Mouse (Mus musculus): ENCODE results near the gene Catsperz.

Gene Catsperz

DNA sequence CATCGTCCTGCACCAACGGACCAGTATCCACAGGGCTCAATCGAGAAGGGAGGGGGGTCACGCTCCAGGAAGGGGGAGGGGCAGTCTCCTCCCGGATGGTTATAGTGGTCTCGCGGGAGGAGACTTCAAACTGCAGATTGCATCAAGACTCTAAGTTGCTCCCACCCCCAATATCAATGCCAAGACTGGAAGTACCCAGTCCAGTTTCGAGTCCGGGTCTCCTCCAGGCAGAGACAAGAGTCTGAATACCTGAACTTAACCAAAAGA is at the start of gene Catsperz:
Catsperz (minus strand) TSS at position 74 of the 267 bp plus-strand sequence.
- no peak for DNase-seq (ENCODE audit: low spot score)

DNA sequence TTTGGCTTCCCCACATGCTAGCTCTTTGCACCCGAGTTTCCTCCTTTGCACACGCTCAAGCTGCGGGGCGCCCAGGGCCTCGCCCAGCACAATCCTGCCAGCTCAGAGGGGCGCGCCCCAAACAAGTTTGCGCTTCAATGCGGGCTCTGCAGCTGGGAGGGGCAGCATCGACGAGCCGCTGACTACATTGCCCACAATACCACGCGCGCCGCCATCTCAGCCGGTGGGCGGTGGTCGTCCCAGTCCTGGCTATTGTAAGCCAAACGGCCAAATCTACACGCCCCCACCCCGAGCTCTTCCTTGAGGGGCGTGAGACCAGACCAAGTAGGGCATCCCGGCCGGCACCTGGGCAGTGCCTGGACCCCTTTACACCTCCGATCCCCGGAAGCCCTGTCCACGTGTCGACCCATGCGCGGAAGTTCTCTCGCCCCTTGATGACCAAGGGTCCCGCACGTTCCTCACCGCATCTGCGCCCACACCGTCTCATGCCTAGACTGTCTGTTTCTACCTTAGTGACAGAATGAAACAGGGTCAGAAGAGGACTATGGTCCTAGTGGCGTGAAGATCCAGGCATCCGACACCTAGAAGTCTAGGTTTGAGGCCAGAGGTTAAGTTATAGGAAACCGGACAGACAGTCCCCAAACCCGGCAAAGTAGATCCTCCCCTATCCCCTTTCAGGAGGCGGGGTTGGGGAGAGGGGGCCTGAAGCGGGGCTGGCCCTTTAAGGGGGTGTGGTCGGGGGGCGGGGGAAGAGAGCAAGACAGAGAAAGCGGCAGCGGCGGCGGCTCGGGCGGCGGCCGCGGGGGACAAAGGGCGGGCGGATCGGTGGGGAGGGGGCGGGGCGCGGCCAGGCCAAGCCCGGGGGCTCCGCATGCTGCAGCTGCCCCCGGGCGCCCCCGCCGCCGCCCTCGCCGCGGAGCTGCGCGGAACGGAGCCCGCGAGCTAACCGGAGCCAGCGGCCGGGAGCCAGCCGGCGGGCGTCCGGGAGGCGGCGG is 49.3 kb upstream of the Catsperz start, which contains the start of gene Ppp1r14b:
Ppp1r14b (plus strand) TSS at position 758 of the 995 bp plus-strand sequence.
- peak; percentile 78 for DNase-seq (ENCODE audit: low spot score)

DNA sequence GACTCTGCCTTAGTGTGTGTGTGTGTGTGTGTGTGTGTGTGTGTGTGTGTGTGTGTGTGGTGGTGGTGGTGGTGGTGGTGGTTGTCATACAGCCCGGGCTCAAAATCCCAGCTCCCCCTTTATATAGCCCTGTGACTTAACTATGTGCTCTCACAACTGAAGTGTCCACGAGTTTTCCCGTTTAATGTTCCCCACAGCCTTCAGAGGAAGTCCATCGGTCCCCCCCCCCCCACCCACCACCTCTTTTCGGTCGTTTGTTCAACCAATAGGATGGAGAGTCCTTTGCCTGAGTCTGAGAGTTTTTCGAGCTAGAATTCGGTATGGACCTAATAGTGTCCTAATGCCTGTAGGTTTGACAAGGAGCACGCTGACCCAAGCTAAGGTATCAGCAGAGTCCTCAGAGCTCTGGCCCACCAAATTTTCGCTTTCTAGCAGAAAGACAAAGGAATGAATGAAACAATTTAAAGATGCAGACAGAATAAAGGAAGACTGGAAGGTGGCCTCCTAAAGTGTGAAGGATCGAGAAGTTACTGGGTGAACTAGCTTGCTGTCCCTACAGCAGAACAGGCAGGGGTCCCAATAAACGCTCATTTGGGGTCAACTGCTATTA is 48.5 kb upstream of the Catsperz start:
- no peak for DNase-seq (ENCODE audit: low spot score)

DNA sequence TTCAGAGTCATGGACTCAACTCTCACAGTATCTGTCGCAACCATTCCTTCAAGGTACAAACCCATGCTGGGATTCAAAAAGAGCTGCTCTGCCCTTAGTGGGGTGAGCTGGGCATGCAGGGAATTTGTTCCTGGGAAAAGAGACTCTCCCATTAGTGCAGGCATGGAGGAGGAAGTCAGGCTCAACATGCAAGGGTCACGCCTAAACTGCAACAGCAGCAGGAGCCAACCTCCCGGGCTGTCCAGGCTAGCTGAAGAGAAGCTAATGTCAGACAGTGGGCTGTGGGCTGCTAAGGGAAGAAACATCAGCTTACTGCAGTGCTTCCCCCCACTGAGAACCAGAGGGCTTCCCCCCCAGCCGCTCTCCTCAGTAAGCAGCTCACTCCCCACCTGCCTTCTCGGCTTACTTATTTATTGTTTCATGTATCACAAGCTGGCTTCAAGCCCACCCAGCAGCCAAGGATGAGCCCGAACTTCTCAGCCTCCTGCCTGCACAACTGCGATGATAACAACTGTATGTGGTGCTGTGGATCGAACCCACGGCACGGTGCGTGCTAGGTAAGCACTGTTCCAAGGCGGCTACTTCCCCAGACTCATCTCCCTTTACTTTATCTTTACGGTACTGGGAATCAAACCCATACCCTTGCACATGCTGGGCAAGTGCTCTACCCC is 47.2 kb upstream of the Catsperz start:
- no peak for DNase-seq (ENCODE audit: low spot score)

DNA sequence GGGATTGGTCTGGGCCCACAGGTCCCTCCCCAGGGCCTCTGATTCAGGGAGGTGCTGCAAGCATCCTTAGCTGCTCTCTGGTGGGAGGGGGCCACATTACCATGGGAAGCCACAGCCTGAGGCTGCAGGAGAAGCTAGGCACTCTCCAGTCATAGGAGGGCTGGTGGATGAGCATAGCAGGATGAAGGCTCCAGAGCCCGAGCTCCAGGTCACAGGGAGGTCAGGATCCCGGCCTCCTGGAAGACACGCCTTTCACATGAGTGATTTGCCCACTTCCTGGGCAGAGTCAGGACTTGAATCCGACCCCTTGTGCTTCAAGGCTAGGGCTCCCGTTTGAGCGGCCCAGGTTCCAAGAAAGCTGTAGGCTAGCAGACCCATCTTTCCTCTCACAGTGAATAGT is 46.5 kb upstream of the Catsperz start:
- DNase-seq (ENCODE audit: low spot score) = no peak

DNA sequence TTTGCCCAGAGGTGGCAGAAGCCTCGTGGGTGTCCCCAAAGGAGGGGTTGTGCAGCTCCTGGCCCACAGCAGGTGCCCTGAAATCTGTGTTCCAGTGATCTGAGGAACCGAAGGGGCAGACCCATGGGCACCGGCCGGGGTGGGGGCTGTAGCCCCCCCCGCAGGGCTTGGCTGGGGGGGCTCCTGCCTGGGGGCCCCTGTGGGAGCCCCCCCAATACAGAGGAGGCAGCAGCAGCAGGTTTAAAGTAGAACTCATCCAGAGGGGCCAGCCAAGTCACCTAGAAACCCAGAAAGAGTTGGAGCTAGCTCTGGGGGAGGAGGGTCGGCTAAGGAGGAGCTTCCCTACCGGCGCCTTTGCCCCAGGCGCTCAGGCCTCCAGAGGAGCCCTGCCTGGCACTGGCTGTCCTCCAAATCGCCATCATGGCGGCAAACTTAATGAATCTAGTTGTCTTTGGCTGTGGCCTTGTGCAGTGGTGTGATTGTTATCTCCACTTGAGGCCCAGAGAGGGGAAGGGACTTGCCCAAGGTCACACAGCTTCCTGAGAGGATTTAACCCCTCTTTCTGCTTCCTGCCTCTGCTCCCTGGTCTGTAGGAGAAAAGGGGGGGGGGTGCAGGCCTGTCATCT is 45.4 kb upstream of the Catsperz start:
- DNase-seq (ENCODE audit: low spot score) = no peak

DNA sequence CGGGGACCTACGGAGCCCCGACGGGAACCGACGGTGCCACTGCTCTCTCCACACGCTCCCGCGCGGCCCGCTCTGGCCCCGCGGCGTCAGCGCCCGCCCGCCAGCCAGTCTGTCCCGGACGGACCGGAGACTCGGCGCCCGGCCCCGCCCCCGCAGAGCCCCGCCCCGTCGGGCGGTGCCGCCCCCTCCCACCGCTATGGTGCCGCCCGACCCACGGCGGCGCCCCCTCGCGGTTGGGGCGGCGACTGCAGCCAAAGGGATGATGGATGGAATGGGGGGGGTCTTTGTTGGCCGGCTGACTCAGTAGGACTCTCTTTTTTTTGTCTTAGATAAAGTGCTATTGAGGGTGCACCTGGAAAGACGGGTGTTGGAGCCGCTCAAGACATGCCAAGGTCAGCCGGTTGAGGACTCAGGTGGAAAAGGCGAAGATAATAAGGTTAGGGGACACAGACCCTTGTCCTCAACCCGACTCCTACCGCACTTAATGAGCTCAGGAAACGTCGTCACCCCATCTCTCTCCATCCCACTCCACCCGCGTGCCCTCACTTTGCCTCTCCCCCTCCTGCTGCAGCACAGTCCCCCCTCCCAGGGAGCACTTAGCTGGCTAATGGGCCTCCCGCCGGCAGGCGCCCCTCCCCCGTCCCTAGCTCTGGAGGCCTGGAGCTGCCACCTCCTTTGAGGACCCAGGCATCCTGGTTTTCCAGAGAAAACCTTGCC is 44.6 kb upstream of the Catsperz start:
- peak; percentile 65 for DNase-seq (ENCODE audit: low spot score)

DNA sequence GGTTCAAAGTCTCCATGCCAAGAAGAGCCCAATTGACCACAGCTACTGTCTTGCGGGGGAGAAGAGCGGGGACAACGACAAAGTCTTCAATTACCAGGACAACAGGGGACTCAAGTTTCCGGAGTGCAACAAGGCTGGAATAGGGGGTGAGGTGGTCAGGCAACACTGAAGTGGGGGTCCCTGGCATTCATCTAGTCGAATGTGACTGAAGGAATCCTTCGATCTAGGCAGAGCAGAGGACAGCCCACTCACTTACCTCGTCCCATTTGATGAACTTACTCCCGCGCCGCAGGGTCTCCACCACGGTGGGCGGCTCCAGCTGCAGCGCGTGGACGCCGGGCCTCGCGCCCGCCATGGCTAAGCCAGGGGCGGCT is 44.1 kb upstream of the Catsperz start:
- no peak for DNase-seq (ENCODE audit: low spot score)

DNA sequence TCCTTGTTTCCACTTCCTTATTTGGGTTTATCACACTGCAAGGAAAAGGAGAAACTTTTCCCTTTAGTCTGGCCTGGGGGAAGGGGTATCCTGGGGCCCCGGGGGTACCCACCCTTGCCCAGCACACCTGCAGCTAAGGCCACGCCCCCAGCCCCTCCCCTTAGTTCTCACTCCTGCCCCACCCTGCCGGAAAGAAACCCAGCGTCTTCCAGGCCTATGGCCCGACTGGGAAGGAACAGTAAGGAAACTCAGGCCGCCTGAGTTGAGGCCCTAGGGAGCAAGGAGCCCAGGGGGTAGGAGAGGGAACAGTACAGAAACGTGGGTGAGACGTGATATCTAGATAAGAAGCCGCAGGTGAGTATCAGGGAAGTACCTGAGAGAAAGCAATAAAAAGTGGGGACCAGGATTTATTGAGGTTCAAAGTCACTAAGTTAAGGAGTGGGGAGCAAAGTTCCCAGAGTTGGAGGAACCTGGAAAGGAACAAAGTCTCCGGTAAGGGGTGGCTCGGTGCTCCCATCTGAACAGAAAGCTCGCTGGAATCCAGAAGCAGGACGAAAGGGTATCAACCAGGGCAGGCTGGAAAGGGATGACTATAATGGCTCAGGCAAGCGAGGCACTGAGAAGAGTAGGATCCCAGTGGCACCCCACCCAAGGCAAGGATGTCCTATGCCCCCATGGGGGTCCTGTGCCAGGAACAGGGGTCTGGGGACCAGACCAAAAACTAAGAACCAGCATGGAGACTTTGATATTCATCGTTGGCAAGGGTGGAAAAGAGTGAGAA is 43.5 kb upstream of the Catsperz start:
- DNase-seq (ENCODE audit: low spot score) = peak; percentile 37

DNA sequence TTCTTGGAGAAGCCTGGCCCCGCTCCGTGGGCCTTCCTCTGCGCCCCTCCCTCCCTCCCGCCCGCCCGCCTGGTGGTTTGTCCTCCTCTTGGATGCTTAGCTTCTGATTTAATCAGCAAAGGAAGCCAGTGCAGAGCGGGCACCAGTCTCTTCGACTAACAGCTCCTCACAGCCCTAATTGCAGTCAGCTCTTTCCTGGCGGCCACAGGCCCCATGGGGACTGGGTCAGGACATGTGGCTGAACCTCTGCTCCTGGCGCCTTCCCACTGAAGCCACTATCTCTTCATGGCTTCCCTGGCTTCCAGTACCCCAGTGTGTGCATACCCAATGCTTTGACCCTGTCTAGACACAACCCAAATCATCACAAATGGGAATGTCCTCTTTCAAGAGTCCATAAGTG is 31.3 kb upstream of the Catsperz start:
- no peak for DNase-seq (ENCODE audit: low spot score)

DNA sequence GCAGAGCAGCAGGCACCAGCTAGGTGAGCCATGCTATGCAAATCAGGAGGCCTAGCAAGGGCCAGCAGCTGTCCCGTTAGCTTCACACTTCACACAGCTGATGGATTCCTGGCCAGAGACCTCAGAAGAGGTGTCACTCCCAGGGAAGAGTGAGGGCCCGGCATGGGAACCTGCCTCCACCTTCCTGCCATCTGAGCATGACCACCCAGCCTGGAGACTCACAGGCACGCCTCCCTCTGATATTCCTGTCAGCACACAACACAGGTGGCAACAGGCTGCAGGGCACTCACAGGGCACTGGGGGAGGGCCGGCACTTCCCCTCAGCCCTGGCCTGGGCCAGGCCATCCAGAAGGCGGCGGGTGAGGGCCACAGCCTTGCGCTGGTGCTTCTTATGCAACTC is 30.2 kb upstream of the Catsperz start:
- no peak for DNase-seq (ENCODE audit: low spot score)

DNA sequence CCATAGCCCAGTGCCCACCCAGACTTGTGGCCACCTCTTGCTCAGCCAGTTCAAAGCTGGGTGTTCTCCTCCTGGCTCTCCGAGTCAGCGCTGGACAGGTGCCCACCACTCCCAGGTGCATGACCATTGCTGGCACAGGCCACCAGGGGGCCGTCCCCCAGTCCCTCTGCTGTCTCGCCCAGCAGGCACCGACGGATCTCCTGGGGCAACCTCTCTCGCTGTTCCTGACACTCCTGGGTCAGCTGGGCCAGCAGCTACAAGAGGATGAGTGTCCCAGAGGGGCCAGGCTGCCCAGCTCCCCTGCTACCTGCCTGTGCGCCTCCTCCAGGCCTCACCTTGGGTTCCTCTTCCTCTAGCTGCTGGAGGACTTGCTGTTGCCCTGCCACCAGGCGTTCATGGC is 28.9 kb upstream of the Catsperz start:
- peak; percentile 75 for DNase-seq (ENCODE audit: low spot score)

DNA sequence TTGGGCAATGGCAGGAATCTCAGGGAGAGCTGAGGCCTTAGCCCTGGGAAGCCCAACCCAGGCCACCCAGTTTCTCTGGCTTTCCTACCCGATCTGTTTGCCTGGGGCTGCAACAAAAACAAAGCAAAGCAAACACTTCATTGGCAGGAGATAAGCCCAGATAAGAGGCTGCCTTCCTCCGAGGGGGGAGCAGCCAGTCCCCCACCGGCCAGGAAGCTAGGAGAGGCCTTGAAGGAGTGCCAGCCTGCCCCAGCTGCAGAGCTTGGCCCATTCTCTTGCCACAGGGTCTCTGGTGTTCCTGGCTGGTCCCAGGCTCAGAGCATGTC is 27.5 kb upstream of the Catsperz start:
- DNase-seq (ENCODE audit: low spot score) = peak; percentile 91

DNA sequence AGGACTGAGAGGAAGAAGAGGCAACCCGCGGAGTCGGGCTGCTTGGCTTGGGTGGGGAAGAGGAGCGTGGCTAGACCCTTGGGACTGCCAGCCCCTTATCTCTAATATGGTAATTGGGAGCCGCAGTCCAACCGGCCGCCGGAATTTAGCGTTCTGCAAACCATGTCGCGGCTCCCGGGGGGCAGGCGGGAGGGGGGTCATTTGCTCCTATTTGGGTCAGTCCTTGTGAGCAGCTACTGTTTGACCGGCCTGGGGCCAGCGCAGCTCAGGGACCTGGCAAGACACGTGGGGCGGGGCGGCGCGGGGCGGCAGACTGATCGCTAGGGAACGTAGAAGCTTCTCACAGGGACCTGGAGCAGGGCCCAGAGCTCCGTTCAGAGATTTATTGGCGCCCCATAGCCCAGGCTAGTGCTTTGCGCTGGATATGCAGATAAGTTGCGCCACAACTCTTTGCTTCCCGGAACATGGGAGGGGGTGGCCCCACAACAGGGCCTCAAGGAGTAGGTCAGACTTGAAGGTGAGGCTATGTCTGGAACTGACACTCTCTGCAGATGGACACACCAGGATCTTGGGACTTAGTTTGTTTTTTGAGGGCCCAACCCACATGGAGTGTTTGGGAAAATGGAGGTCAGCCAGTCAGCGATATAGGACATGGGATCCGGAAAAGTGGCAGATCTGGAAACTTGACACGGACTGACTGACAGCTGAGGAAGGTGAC is 27.0 kb upstream of the Catsperz start:
- peak; percentile 83 for DNase-seq (ENCODE audit: low spot score)

DNA sequence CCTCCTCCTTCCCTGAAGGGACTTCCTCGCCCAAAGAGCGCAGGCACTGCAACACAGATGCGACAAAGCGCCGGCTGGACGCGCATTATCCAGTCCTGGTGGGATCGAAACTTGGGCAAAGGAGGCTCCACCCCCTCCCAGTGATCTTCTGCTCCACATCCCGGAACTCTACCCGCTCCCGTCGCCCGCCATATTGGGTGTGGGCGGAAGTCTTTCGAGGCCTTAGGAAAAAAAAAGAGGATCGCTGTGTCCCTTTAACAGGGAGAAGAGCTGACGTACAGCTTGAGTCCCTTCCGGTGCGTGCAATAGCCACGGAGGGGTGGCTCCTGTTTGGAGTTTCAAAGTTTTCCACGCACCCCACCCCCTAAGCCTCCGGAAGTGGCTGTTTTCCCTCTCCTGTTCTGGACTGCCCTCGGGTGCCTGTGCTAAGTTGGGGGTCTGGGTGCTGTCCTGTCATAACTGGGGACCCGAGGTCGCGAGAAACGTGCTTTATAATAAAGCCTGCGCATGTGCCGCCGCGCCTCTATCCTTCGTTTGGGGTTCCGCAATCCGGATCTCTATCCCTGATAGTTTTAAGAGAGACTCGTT is 26.3 kb upstream of the Catsperz start:
- peak; percentile 98 for DNase-seq (ENCODE audit: low spot score)

DNA sequence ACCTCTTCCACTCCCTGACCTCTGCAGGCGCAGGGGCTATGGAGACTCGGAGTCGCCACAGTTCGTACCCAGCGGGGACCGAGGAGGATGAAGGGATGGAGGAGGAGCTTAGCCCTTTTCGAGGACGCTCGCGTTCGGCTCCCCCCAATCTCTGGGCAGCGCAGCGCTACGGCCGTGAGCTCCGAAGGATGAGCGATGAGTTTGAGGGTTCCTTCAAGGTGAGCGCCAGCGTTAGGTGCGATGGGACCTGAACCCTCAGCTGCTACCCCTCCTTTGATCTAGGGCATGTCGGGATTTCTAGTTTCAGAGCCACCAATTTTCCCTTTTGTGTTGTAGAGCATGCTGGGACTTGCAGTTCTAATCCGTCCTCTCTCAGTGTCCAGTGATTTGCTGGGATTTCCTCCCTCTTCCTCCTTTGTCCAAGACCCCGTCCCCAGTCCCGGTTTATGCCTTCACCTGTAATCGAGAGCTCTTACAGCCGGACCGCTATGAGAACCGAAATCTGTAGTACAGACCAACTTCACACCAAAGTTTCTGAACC is 25.5 kb upstream of the Catsperz start:
- DNase-seq (ENCODE audit: low spot score) = peak; percentile 59

DNA sequence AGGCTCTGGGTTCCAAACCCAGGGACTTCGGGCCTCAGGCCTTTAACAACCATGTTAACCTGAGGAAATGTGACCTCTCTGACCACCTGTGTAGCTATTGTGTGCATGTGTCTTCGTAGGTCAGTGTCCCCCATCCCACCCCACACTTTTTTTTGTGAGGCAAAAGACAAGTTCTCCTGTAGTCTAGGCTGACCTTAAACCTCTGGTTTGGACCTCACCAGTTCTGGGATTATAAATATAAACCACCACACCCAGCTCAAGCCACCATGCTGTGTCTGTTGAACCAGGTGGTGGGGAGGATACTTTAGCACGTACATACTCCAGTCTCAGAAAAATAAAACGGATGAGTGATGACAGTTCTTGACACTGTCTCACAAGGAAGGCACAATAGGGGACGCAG is 24.8 kb upstream of the Catsperz start:
- DNase-seq (ENCODE audit: low spot score) = no peak

DNA sequence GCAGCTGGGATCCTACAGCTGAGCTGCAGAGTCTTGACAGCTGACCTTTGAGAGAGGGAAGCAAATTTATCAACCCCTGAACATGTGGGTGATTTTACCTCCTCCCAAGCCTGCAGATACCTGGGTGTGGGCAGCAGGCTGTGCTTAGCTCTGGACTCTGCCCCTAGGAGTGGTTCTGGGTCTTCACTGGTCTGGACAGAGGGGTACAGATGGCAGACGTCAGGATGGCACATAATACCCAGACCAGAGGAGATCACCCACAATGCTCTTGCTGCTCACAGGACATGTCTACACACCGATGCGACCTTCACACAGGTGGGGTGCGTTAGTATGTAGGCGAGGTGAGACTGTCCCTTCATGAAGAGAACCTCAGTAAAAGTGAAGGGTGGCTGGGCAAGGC is 24.4 kb upstream of the Catsperz start:
- DNase-seq (ENCODE audit: low spot score) = no peak

DNA sequence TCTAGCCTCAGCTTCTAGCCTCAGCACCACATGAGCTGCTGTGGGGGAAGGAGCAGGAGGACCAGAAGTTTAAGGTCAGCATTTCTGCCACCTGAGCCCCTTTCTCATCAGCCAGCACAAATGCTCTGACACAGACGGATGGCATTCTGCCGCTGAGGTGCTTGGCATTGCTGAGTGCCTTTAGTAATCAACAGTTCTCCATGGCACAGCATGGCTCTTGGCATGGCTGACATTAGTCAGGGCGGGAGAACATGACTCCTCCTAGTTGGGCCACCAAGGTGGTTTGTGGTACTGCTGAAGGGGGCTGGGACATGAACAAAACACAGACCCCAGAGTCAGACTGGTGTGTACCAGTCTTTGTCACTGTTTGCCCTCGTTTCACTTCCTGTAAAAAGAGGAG is 23.0 kb upstream of the Catsperz start:
- DNase-seq (ENCODE audit: low spot score) = no peak

DNA sequence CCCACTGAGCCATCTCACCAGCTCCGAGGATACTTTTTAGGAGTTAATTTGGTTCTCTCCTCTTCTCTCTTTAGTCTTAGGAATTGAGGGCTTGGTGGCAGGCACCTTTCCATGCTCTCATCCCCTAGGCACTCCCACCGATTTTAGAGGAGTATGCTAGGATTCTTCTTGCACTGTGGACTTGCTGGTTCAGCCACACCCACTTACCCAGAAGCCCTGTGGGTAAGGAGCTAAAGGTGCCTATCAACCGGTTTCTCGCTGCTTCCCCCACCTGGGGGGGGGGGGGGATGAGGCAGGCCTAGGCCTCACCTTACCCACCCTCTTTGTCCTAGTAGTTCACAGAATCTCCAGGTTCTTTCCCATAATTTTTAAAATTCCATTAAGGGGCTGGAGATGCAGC is 22.6 kb upstream of the Catsperz start:
- no peak for DNase-seq (ENCODE audit: low spot score)
